Mouse (Mus musculus): ENCODE data around the gene Tfpt. TPM values are rescaled to one million over a fixed set of nuclear protein-coding genes. Genes with fewer than 3 reads are reported as not detected.

Gene Tfpt
- polyA plus RNA-seq, 1 experiment from 2014 or later: 31.3 TPM

DNA sequence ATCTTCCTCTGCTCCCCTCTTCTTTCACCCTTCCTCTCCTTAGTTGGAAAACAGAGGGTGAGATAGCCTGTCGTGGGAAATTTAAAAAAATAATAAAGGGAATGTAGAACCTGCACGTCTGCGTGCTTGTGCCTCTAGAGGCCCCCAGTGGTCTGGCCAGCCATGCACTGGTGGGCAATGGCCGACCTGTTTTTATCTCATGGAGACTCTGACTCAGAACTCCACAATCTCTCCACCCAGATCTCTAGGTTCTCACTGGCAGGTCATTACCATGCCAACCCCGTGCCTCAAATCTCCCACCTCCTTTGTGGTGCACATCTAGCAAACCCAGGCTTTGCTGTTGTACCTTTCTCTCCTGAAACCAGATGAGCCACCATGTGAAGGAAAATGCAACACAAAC, 35.0 kb downstream of the Tfpt start:
- 18% methylated on average over 5 of the region's 5 CpGs for WGBS
- Histone ChIP-seq H3K4me1 (ENCODE audit: control insufficient read depth, insufficient read depth, low read length) (peaks cover 2% of the 10 kb centered on the region; the same call in 1 of the 2 replicates), H3K4me2 (ENCODE audit: low read length) (no peak overlapping the region), H3K36me3 (ENCODE audit: control insufficient read depth, insufficient read depth, low read length) (no peaks in the 10 kb centered on the region), H3K27me3 (replicated peaks; ENCODE audit: control insufficient read depth, insufficient read depth, low read length) (no peaks in the 10 kb centered on the region), H3K9ac (ENCODE audit: low read length) (no peak overlapping the region), H3K4me3 (ENCODE audit: low read depth, low read length) (no peak overlapping the region), H3K9me3 (replicated peaks; ENCODE audit: control insufficient read depth, low read length) (no peaks in the 10 kb centered on the region), H3K27ac (ENCODE audit: low read depth, low read length) (no peak overlapping the region)
- ATAC-seq: no peak
- DNase-seq (ENCODE audit: low spot score): no peak

- ATAC-seq (peak; percentile 42; the same call in 1 of the 2 replicates), DNase-seq (ENCODE audit: low spot score) (peak; percentile 8)
- Histone ChIP-seq H3K4me1 (ENCODE audit: control insufficient read depth, insufficient read depth, low read length) (peaks cover 2% of the 10 kb centered on the region; the same call in 1 of the 2 replicates), H3K4me3 (ENCODE audit: low read depth, low read length) (no peak overlapping the region), H3K27ac (ENCODE audit: low read depth, low read length) (no peak overlapping the region), H3K4me2 (ENCODE audit: low read length) (no peak overlapping the region), H3K9ac (ENCODE audit: low read length) (no peak overlapping the region), H3K27me3 (replicated peaks; ENCODE audit: control insufficient read depth, insufficient read depth, low read length) (no peaks in the 10 kb centered on the region), H3K9me3 (replicated peaks; ENCODE audit: control insufficient read depth, low read length) (no peaks in the 10 kb centered on the region), H3K36me3 (ENCODE audit: control insufficient read depth, insufficient read depth, low read length) (no peaks in the 10 kb centered on the region)
These were observed 35.9 kb downstream of the Tfpt start for GRCm38 (mm10) chr7:3593855-3594254.

GRCm38 (mm10) chr7:3591534-3591933, 38.2 kb downstream of the Tfpt start:
- WGBS: 74% methylated on average over 1 of the region's 1 CpGs
- H3K9ac ChIP-seq (ENCODE audit: low read length): no peak overlapping the region
- no peak overlapping the region for H3K27ac ChIP-seq (ENCODE audit: low read depth, low read length)
- no peak for DNase-seq (ENCODE audit: low spot score)
- H3K4me3 ChIP-seq (ENCODE audit: low read depth, low read length): no peak overlapping the region
- no peak overlapping the region for H3K4me2 ChIP-seq (ENCODE audit: low read length)
- no peaks in the 10 kb centered on the region for H3K27me3 ChIP-seq (replicated peaks; ENCODE audit: control insufficient read depth, insufficient read depth, low read length)
- H3K4me1 ChIP-seq (ENCODE audit: control insufficient read depth, insufficient read depth, low read length): peaks cover 2% of the 10 kb centered on the region; the same call in 1 of the 2 replicates
- ATAC-seq: no peak
- H3K9me3 ChIP-seq (replicated peaks; ENCODE audit: control insufficient read depth, low read length): no peaks in the 10 kb centered on the region
- no peaks in the 10 kb centered on the region for H3K36me3 ChIP-seq (ENCODE audit: control insufficient read depth, insufficient read depth, low read length)

DNA sequence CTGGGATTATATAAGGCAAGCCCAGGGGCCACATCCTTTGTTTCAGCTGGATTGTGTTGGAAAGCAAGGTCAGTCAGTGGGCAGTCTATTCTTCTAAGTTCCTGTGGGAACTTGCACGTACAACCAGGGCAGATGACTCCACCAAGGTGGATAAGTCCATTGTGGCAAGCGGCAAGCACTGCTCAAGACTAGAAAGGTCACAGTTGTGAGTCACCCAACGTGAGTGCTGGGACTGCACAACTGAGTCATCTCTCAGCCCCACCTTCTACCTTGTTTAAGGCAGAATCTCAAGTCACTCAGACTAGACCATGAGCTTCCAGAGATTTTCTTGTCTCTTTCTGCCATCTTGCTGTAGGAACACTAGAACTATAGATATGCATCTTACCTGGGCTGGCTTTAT, 39.2 kb downstream of the Tfpt start:
- 85% methylated on average over 3 of the region's 3 CpGs for WGBS
- no peak overlapping the region for H3K27ac ChIP-seq (ENCODE audit: low read depth, low read length)
- no peak overlapping the region for H3K9ac ChIP-seq (ENCODE audit: low read length)
- no peak for ATAC-seq
- H3K9me3 ChIP-seq (replicated peaks; ENCODE audit: control insufficient read depth, low read length): no peaks in the 10 kb centered on the region
- peaks cover 2% of the 10 kb centered on the region; the same call in 1 of the 2 replicates for H3K4me1 ChIP-seq (ENCODE audit: control insufficient read depth, insufficient read depth, low read length)
- H3K4me3 ChIP-seq (ENCODE audit: low read depth, low read length): no peak overlapping the region
- no peak overlapping the region for H3K4me2 ChIP-seq (ENCODE audit: low read length)
- H3K27me3 ChIP-seq (replicated peaks; ENCODE audit: control insufficient read depth, insufficient read depth, low read length): no peaks in the 10 kb centered on the region
- no peaks in the 10 kb centered on the region for H3K36me3 ChIP-seq (ENCODE audit: control insufficient read depth, insufficient read depth, low read length)
- DNase-seq (ENCODE audit: low spot score): no peak

GRCm38 (mm10) chr7:3587292-3587691, 42.4 kb downstream of the Tfpt start:
- H3K9ac ChIP-seq (ENCODE audit: low read length): no peak overlapping the region
- H3K4me1 ChIP-seq (ENCODE audit: control insufficient read depth, insufficient read depth, low read length): no peaks in the 10 kb centered on the region
- ATAC-seq (no peak), DNase-seq (ENCODE audit: low spot score) (no peak)
- H3K27me3 ChIP-seq (replicated peaks; ENCODE audit: control insufficient read depth, insufficient read depth, low read length): no peaks in the 10 kb centered on the region
- no peaks in the 10 kb centered on the region for H3K36me3 ChIP-seq (ENCODE audit: control insufficient read depth, insufficient read depth, low read length)
- H3K9me3 ChIP-seq (replicated peaks; ENCODE audit: control insufficient read depth, low read length): no peaks in the 10 kb centered on the region
- WGBS: 76% methylated on average over 1 of the region's 1 CpGs
- no peak overlapping the region for H3K27ac ChIP-seq (ENCODE audit: low read depth, low read length)
- no peak overlapping the region for H3K4me3 ChIP-seq (ENCODE audit: low read depth, low read length)
- H3K4me2 ChIP-seq (ENCODE audit: low read length): no peak overlapping the region

DNA sequence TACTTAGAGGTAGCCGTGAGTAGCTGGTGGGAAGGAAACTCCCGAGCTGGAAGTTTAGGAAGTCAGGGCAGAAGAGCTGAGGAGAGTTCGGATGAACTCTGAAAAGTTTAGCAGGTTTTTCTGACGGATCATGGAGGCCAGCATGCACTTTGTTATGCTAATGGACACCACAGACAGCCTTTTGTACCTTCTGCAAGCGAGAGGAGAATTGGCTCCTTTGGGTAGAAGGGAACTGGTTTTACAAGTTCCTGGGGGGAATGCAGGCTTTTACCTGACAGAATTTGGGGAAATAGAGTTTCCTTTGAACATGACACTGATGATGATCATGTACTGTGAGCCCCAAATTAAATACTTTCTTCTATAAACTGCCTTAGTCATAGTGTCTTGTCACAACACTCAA, 43.5 kb downstream of the Tfpt start:
- H3K4me2 ChIP-seq (ENCODE audit: low read length): no peak overlapping the region
- H3K9ac ChIP-seq (ENCODE audit: low read length): no peak overlapping the region
- ATAC-seq: no peak
- H3K9me3 ChIP-seq (replicated peaks; ENCODE audit: control insufficient read depth, low read length): no peaks in the 10 kb centered on the region
- no peaks in the 10 kb centered on the region for H3K27me3 ChIP-seq (replicated peaks; ENCODE audit: control insufficient read depth, insufficient read depth, low read length)
- under 1% methylated on average over 5 of the region's 5 CpGs for WGBS
- H3K36me3 ChIP-seq (ENCODE audit: control insufficient read depth, insufficient read depth, low read length): no peaks in the 10 kb centered on the region
- H3K4me1 ChIP-seq (ENCODE audit: control insufficient read depth, insufficient read depth, low read length): no peaks in the 10 kb centered on the region
- no peak for DNase-seq (ENCODE audit: low spot score)
- H3K27ac ChIP-seq (ENCODE audit: low read depth, low read length): no peak overlapping the region
- H3K4me3 ChIP-seq (ENCODE audit: low read depth, low read length): no peak overlapping the region

- 18% methylated on average over 6 of the region's 6 CpGs for WGBS
- no peaks in the 10 kb centered on the region for H3K4me1 ChIP-seq (ENCODE audit: control insufficient read depth, insufficient read depth, low read length)
- no peak overlapping the region for H3K9ac ChIP-seq (ENCODE audit: low read length)
These were observed 44.0 kb downstream of the Tfpt start for GRCm38 (mm10) chr7:3585763-3586162.

DNA sequence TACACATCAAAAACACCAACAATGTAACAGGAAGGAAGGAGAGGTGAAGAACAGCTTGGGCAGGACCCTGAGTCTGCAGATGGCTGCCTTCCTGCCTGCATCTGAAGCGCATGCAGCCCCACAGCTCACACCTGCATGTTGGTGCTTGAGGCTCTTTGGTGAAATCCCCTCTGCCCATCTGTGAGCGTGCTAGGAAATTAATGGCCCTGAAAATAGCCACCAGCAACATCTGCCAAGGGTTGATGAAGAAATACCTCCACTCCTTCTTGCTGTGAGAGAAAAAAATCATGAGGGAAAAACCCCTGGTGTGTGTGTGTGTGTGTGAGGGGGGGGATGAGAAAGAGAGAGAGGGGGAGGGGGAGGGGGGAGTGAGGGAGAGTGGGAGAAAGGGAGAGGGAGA, 49.7 kb downstream of the Tfpt start:
- WGBS: 85% methylated on average over 2 of the region's 2 CpGs
- no peaks in the 10 kb centered on the region for H3K27me3 ChIP-seq (replicated peaks; ENCODE audit: control insufficient read depth, insufficient read depth, low read length)
- H3K36me3 ChIP-seq (ENCODE audit: control insufficient read depth, insufficient read depth, low read length): no peaks in the 10 kb centered on the region
- H3K4me1 ChIP-seq (ENCODE audit: control insufficient read depth, insufficient read depth, low read length): no peaks in the 10 kb centered on the region
- no peak for ATAC-seq
- H3K4me2 ChIP-seq (ENCODE audit: low read length): no peak overlapping the region
- H3K4me3 ChIP-seq (ENCODE audit: low read depth, low read length): no peak overlapping the region
- no peaks in the 10 kb centered on the region for H3K9me3 ChIP-seq (replicated peaks; ENCODE audit: control insufficient read depth, low read length)
- H3K9ac ChIP-seq (ENCODE audit: low read length): no peak overlapping the region
- no peak overlapping the region for H3K27ac ChIP-seq (ENCODE audit: low read depth, low read length)
- DNase-seq (ENCODE audit: low spot score): no peak

More at GRCm38 (mm10) chr7:3585763-3586162, 44.0 kb downstream of the Tfpt start:
- no peaks in the 10 kb centered on the region for H3K9me3 ChIP-seq (replicated peaks; ENCODE audit: control insufficient read depth, low read length)
- H3K36me3 ChIP-seq (ENCODE audit: control insufficient read depth, insufficient read depth, low read length): no peaks in the 10 kb centered on the region
- no peak overlapping the region for H3K4me3 ChIP-seq (ENCODE audit: low read depth, low read length)
- H3K27ac ChIP-seq (ENCODE audit: low read depth, low read length): no peak overlapping the region
- H3K4me2 ChIP-seq (ENCODE audit: low read length): no peak overlapping the region
- DNase-seq (ENCODE audit: low spot score): no peak
- no peak for ATAC-seq
- no peaks in the 10 kb centered on the region for H3K27me3 ChIP-seq (replicated peaks; ENCODE audit: control insufficient read depth, insufficient read depth, low read length)

DNA sequence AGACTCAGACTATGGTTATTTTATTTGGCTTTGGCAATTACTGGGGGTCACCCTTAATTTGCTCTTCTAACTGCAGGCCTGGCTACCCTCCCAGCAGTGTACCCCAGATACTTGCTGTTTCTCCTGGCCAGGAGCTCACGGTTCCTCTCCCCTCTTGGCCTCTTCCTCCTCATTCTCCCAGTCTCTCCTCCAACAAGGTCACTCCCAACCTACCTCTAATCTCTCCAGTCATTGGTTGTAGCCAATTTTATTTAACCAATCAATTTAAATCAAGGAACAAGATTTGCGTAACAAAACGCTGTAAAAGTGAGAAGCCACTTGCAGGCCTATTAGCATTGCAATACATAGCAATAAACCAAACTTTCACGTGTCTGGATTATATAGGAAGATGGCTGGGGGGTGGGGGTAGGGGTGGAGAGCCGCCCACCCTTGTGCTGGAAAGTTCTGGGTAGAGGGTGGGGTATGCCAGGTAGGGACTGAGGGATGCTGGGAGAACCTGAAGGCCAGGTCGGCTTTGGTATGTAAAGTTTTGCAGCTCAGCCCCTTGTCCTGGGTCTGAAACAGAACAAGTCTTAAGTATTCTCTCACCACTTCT, 50.7 kb downstream of the Tfpt start:
- H3K9ac ChIP-seq (ENCODE audit: low read length): no peak overlapping the region
- no peak overlapping the region for H3K27ac ChIP-seq (ENCODE audit: low read depth, low read length)
- ATAC-seq (no peak), DNase-seq (ENCODE audit: low spot score) (no peak)
- no peak overlapping the region for H3K4me2 ChIP-seq (ENCODE audit: low read length)
- WGBS: 64% methylated on average over 6 of the region's 6 CpGs
- no peaks in the 10 kb centered on the region for H3K27me3 ChIP-seq (replicated peaks; ENCODE audit: control insufficient read depth, insufficient read depth, low read length)
- H3K4me1 ChIP-seq (ENCODE audit: control insufficient read depth, insufficient read depth, low read length): no peaks in the 10 kb centered on the region
- H3K36me3 ChIP-seq (ENCODE audit: control insufficient read depth, insufficient read depth, low read length): no peaks in the 10 kb centered on the region
- H3K9me3 ChIP-seq (replicated peaks; ENCODE audit: control insufficient read depth, low read length): no peaks in the 10 kb centered on the region
- H3K4me3 ChIP-seq (ENCODE audit: low read depth, low read length): no peak overlapping the region

Data from forebrain, embryonic 14.5 days (tissue).